Mouse (Mus musculus): ENCODE results near the gene 3110082I17Rik.

Gene 3110082I17Rik

DNA sequence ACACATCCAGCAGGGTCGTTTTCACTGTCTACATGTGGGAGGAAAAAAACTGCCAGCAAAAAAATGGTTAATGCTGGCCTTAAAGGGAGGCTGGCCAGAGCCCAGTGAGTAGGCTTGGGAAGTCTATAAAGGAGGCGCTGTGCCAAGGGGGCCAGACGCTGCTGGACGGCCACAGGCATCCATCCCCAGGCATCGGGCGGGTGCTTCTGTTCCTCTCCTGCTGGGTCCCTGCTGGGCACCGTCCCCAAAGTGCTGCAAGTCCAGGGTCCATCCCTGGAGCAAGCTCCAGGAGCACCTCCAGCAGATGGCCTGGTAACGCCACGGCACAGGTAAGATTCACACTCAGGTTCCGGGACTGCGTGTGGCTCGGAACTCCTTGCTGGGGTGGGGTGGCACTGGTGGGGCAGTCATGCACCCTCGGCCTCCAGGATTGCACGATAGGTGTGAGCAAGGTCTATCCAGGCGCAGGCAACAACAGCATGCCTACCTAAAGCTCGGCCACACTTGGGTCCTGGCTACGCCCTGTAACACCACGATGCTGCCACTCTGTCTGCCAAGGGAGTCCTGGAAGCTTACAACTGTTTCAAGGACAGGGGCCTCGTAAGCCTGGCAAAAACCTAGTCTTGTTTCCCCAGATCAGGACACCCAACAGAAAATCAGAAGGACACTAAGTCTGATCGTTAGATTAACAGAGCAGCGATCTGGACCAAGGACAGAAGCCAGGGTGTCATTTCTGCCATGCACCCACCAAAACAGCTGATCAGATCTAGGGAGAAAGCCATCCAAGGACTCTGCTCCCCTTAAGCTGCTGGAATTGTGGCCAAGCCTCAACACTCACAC is 37.1 kb downstream of the 3110082I17Rik start, which contains the start of gene Gper1:
Gper1 (plus strand) TSS at position 126 of the 840 bp plus-strand sequence.
- in situ Hi-C loops (cut with MboI, MseI) = no loop called here

DNA sequence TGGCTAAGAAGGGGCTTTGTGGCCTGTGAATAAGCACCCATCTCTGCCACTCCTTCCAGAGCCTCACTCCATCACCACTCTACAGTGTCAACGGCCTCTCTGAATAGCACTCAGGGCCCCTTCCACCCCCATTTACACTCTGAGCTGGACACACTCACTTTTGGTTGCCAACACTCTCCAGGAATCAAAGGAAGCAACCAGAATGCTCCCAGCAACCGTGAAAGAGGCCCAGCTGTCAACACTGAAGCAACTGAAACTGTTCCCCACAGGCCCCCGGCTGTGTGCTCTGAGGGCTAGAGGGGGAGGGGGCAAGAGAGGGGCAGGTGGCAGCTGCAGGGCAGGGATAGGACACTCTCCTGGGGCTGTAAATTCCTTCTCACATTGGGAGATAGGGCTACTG is 41.7 kb downstream of the 3110082I17Rik start:
- in situ Hi-C loops (cut with MboI, MseI) = no loop called here

DNA sequence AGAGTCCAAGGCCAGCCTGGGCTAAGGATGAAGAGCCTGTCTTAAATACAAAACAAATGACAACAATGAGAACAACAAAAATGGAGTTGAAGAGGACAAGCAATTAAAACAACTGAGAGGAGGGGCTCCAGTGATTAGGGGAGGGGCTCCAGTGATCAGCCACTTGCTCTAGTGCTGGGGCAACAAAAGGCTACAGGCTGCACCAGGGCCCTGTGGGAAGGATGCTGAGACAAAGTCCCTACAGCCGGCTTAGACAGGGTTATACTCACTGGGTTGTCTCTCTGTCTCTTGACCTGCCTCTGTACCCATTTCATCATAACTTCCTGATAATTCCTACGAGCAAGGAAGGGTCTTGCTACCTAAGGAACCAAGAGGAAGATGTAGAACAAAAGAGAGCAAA is 42.2 kb downstream of the 3110082I17Rik start:
- in situ Hi-C loops (cut with MboI, MseI) = no loop called here

DNA sequence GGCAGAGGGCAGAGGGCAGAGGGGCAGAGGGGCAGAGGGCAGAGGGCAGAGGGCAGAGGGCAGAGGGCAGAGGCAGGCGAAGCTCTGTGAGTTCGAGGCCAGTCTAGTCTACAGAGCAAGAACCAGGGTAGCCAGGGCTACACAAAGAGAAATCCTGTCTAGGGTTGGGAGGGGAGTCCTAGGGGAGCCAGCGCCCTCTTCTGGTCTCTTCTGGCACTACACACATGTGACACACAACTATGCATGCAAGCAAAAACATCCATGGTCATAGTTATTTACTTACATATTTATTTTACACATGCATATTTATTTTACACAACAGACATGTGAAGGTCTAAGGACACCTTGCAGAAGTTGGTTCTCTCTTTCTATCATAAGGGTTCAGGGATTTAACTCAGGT is 42.8 kb downstream of the 3110082I17Rik start:
- in situ Hi-C loops (cut with MboI, MseI) = no loop called here

DNA sequence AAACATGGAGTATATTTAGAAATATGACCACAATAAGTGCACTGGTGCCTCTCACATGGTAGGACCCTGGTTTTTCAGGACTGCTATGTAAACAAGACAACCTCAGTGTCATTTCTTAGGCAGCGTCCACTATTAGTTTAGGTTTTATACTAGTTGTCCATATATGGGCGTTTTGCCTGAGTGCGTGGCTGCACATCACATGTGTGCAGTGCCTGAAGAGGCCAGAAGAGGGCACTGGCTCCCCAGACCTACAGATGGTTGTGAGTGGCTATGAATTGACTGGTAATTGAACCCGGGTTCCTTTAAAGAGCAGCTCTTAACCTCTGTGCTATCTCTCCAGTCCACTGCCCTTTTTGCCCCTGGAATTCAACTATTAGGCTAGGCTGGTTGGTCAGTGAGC is 43.4 kb downstream of the 3110082I17Rik start:
- in situ Hi-C loops (cut with MboI, MseI) = no loop called here

DNA sequence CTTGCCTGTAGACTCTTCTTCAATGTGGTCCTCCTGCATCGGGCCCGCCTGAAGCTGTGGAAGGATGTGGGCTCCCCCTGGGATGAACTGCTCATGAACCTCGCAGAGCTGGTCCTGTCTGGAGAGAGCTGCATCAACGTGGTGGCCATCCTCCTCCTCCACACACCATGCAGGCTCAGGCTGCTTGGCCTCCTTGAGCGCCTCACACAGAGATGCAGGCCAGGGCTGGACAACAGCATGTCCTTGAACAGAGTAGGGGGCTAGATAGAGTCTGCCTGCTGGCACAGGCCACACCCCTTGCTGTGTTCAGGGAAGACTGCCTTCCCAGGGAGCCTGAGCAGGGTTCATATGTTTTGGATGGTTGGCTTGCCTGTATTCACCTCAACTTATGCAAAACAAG is 45.3 kb downstream of the 3110082I17Rik start:
- in situ Hi-C loops (cut with MboI, MseI) = no loop called here

DNA sequence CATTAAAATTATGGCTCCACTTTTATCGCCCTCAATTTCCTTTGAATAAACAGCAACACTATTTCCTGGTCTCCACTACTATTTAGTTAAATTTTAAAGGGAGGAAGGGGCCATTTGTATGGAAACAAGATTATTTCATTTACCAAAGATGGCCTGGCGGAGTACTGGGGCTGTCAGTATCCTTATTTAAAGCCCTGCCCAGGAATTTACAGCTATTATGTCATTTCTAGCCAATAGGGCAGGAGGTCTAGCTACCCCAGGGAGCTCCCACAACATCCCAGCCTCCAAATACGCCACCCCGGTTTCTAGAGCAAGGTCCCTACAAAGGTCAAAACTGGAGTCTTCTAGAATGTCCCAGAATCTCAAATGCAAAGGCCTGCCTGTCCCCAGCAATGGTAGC is 46.8 kb downstream of the 3110082I17Rik start:
- in situ Hi-C loops (cut with MboI, MseI) = no loop called here

DNA sequence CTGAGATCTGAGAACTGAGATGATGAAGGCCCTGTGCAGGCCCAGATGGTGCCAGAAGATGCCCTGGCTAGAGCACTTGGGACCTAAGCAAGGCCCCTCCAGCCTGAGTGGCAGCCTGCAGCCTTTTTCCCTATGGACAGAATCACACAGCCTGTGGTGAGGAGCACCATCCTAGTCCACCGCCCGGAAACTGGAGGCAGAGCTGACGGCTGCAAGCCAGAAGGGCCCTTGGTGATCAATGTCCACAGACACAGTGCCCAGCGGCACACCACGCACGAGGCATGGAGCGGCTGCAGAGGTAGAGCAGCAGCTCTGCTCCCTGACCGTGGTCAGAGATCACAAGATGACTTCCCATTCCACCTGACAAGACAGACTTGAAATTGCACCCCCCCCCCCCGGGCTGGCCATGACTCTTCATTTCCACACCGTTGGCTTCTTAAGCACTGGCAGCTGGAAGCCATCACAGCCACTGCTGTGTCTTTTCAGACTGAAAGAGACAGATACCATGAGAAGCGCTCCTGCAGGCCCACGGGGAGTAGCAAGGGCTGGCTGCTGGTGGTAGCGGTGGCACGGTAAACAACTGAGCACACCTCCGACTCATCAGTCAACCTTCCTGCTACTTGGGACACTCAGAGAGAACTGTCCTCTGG is 48.5 kb downstream of the 3110082I17Rik start:
- in situ Hi-C loops (cut with MboI, MseI) = no loop called here

DNA sequence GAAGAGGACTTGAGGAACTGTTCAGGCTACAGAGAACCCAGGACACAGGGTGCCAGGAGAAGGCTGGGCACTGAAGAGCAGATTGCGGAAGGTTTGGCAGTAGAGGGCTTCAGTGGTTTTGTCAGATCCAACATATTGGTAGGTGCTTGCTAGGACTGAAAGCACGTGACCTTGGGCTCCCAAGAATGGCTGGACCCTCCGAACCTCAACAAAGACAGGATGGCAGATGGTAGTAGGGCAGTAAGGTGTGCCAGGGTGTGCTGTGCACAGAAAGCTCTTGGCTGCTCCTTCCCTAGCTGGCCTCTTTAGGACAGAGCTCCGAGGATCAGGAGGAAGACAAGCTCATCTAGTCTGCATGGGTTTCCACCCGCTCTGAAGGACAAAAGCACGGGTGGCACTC is 49.2 kb downstream of the 3110082I17Rik start:
- in situ Hi-C loops (cut with MboI, MseI) = no loop called here

DNA sequence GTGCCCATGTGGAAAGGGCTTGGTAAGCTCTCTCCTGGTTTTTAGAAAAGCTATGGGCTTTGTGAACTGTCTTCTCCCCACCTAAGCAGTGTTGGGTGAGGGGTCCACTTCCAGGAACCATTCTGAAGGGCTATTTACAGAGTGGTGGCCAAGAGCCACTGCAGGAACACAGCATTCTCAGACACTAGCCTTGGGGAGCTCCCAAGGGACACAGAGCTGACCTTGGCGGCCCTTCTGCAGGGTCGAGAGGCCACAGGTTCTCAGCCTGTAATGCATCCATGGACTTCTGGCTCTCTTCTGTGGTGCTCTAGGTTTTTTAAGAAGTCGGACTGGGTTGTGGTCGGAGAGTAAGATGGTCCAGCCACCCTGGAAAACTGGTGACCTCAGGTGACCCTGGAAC is 50.3 kb downstream of the 3110082I17Rik start:
- in situ Hi-C loops (cut with MboI, MseI) = no loop called here

DNA sequence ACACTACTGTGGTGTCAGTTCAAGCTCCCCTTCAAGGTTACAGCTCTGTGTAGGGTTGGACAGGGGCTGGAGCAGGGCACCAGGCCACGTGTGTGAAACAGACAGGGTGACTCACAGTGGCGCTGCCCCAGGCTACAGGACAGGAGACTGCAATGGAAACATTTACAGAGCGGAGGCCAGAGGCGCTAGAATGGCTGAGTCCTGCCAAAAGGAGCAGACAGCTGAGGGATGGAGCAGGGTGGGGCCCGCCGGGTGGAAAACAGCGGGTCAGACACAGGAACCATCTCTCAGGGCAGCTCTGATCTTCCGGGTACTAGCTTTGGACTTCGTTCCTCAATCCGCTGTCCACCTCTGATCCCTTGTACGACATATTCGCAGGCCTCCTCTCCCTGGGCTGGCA is 50.9 kb downstream of the 3110082I17Rik start:
- in situ Hi-C loops (cut with MboI, MseI) = no loop called here

DNA sequence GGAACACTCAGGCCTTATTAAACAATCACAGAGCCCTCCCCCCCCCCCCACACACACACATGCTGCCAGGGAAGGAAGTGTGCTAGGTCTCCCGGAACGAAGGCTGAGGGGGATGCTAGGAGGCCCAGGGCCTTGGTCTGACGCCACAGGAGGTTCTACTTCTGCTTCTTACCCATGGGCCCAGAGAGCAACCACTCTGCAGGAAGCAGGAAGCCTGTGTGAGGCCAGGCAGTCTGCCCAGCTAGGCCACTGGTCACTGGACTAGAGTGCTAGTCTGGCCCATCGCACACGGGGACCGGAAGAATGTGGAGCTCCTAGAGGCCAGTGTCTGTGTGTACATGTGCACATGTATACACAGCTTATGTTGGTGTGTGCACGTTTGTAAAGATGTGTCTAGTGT is 51.8 kb downstream of the 3110082I17Rik start:
- in situ Hi-C loops (cut with MboI, MseI) = no loop called here

DNA sequence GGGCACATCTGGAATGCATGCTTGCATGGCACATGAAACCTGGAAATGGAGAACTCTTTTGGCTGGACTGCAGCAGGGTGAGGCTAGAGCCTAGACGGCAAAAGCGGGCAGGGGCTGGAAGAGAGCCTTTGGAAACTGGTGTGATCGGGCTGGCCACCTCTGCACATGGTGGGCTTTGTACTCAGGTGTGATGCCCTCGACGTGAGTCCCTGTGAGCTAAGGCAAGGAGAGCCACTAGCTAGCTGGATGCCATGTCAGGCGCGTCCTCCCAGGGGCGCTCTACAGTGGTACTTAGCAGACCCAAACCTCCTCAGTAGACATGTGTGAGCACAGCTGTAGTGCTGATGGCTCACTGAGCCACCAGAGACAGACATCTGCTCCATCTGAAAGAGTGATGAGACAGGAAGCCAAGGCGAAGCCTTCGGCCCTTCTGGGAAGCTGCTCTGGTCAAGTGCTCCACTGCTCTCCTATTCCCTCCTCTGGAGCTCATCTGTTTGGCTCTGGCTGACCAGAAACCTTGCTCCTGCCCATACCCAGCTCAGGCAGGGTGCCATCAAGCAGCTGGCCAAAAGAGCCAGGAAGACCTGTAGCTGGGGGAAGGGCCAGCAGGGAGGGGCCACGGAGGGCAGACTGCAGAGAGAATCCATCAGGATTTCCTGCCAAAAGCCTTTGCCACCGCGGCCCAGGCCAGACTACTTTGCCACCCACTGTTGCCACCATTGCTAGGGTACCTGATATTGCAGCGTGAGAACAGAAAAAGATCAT is 53.0 kb downstream of the 3110082I17Rik start:
- in situ Hi-C loops (cut with MboI, MseI) = no loop called here

DNA sequence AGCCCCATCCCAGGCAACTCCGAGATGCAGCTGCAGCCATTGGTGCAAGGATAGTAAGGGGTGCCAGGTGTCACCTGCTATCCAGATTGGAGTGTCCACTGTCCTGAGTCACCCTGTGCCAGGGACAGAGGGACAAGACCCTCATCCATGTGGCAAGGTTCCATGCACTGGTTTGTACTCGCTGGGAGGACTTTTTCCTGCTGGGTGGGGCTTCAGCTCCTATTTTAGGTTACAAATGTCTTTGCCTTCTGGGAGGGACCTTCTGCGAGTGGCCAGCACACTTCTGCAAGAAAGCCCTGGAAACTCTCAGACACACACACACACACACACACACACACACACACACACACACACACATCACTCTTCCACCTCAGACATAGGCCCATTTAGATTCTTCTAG is 54.4 kb downstream of the 3110082I17Rik start:
- in situ Hi-C loops (cut with MboI, MseI) = no loop called here

DNA sequence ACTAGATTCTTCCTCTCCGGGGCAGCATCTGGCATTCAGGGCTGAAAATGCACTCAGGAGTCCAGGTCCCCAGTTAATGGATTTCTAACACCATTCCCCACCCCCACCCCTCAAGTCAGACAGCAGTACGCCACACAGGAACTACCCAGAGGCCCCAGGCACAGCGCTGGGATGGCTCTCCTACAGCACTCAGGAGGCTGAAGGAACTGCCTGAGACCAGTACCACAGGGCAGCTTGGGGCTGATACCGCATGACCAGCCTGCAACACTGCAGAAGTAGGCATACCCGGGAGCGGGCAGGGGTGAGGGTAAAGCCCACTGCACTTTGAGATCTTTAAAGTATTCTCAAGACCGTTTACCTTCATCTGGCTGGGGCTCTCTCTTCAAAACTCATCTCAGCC is 54.8 kb downstream of the 3110082I17Rik start:
- in situ Hi-C loops (cut with MboI, MseI) = no loop called here

DNA sequence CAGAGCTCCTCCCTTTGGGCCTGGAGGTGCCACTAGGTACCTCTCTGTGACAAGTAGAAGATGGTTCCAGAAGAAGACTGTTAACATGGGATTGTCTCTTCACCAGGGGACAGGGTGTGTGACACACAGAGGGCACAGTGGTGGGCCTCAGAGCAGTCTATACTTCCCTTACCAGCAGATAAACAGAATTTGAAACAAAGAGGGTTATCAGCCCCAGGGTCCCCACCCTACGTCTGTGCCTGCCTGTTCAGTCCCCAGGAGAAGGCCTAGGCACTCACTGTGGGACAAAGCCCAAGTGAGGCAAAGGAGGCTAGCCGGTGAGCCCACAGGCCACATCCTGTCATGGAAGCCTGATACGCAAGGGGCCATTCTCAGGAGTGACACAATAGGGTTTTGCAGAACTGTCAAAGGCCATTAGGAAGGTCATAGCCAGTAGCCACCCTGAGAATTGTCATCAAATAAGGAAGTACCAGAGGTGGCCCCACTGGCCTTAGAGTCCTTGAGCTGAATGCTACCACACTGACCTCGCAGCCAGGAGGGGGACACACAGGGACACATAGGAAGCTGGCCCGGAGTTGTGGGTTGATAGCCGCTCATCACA is 55.4 kb downstream of the 3110082I17Rik start, which contains the start of gene C130050O18Rik:
C130050O18Rik (plus strand) TSS at position 480 of the 601 bp plus-strand sequence.
- in situ Hi-C loops (cut with MboI, MseI) = loop anchor here (5.0 kb wide), 1 partner anchor 43 kb away; no protein-coding TSS in a partner anchor

DNA sequence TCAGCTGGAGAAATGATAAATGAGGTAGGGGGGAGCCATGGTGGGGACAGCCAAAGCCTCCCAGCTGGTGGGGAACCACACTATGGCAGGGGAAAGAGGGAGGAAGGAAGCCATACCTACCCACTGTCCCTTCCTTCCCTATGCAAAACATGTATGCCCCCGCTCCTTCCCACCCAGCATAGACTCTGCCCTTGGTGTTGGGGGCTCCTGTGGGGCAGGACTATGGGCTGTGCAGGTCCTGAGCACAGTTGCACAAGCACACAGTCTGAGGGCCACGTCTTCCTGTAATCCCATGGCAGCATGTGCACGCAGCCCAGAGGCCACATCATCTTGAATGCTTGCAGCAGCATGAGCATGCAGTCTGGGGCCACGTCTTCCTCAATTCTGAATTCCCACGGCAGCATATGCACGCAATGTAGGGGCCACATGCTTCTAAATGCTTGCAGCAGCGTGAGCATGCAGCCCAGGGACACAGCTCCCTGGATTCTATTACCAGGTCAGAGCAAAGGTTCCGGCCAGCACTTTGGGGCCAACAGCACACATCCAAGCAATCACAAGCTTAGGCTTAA is 56.6 kb downstream of the 3110082I17Rik start:
- in situ Hi-C loops (cut with MboI, MseI) = loop anchor here (5.0 kb wide), 1 partner anchor 41 kb away; no protein-coding TSS in a partner anchor

DNA sequence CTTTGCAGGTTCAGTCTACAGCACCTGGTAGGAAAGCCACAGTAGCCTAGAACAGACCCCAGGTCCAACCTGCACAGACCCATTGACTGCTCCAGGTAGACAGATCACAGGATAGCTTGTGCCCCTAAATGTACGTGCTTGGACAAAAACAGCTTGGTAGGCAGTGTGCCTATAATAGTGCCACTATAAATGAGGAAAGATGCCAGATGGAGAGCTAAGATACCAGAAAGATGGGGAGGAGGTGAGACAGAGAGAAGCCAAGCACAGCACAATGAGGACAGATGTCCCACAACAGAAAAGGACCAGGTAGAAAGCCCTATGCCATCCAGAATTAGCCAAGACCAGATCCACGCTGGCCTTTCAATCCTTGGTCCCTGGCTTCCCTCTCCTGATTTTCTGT is 58.2 kb downstream of the 3110082I17Rik start:
- in situ Hi-C loops (cut with MboI, MseI) = loop anchor here (5.0 kb wide), 1 partner anchor 40 kb away; no protein-coding TSS in a partner anchor

DNA sequence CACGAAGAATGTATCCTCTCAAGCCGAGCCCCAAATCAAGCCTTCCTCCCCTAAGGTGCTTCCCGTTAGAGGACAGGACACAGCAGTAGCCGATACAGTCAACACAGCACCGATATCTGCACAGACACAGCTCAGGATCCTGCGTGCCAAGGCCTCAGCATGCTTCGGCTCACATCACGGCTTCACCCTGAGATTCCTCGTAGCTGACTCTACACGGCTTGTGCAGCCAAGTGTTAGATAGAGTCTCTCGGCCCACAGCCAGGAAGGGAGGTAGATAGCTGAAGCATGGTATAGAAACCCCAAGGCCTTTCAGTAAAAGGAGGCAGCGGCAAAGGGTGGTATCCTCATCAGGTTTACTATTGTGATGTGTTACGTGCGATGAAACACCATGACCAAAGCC is 60.3 kb downstream of the 3110082I17Rik start:
- in situ Hi-C loops (cut with MboI, MseI) = loop anchor here (5.0 kb wide), 1 partner anchor 38 kb away; no protein-coding TSS in a partner anchor

DNA sequence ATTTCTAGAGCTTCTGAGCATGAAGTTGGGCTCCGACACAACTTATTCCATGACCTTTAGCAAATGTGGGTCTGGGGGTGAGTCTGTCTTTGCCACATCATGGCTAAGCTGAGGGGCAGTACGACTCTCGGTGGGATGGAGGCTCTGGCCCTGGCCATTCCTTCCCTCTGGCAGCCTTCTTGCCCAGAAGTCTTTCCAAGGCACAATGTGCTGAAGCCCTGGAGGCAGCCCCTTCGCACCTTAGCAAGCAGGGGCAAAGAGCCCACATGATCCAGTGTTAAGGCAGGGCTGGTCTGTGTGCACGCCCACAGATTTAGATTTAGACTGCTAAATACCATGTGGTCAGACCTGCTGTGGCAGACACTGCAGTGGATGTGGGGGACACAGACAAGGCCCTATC is 61.5 kb downstream of the 3110082I17Rik start:
- in situ Hi-C loops (cut with MboI, MseI) = no loop called here

Data from T-helper 1 cell (primary cell).